Mouse (Mus musculus) layer of hippocampus, adult 8-10 months (tissue): ENCODE data around the gene Itgb1bp1. TPM values are rescaled to one million over a fixed set of nuclear protein-coding genes. Genes with fewer than 3 reads are reported as not detected.
A peak's percentile ranks its signal among the peaks of the same experiment; 100 is the strongest.

Source experiments
- DNase-seq, 2 experiments: peaks; one replicate each; pipeline ENCODE4 v3.0.0; 2022; ENCODE audit warnings: low spot score in 2 of 2
- total RNA-seq, 4 experiments: library from RNA; stranded (reverse); gene quantifications; 2 replicates each; pipeline ENCODE4 v1.2.4; 2022

The Itgb1bp1 gene
- total RNA-seq, 4 experiments from 2014 or later, result 39.6 to 47.6 (median 42.3) TPM

DNA sequence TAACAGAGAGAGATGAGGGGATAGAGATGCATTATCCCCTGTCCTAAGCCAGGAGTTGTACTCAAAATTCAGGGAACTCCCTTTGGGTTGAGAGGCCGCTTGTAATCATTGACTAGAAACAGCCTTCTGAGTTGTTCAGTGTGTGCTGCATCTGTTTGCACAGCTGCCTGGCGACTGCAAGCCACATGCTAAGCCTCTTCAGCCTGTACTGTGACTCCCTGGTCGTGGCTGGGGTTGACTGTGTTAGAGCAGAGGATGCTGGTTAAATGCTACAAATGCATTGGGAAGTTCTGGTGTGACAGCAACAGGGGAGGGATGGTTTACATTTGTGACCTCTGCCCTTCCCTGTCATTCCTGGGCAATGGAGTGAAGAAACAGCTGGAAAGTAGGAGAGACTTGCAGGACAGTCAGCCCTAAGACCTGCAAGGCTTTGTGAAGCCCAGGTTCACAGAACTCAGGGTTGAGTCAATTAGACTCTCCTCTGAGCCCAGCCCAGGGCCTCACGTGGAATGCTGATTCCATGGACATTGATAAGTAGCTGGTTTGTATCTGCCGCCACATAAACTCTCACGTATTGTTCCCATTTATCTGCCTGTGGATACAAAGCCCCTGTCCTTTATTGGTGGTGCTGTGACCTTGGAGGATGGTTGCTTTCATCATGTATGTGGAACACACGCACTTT, 38.2 kb downstream of the Itgb1bp1 start:
- no peak for DNase-seq

DNA sequence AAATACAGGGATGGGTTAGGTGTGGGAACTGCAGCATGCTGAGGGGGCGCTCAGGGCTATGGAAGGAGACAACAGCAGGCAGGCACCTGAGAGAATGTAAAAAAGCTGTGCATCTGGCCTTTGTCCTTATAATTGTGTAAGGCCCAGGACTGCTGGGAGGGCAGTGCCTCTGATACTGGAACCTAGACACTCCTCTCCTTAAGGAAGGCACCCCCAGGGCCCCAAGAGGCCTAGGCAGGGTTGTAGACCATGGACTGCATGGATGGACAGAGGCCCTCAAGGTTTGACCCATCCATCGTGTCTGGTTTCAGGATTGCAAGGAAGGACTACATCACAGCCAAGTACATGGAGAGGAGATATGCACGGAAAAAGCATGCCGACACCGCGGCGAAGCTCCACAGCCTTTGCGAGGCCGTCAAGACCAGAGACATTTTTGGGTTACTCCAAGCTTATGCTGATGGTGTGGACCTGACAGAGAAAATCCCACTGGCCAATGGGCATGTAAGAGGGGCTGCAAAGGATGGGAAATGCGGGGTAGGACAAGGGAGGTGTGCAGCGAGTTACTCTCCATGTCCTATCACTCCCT, 41.6 kb downstream of the Itgb1bp1 start:
- no peak for DNase-seq

DNA sequence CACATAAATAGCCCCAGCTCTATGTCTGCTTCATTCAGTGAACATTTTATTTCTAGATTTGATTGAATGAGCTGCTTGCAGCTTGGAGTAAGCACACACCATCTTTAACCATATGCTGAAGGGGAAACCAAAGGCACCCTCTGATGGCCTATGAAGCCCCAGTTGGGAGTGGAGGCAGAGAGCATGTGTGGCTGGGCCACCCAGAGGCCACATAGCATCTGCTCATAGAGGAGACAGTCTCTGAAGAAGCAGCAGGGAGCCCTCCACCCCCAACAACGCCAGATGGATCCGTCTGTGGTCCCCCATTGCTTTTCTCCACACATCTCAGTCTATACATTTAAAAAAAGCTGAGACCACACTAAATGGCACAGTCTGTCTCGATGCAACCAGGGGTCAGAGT, 44.1 kb downstream of the Itgb1bp1 start:
- DNase-seq, result no peak

DNA sequence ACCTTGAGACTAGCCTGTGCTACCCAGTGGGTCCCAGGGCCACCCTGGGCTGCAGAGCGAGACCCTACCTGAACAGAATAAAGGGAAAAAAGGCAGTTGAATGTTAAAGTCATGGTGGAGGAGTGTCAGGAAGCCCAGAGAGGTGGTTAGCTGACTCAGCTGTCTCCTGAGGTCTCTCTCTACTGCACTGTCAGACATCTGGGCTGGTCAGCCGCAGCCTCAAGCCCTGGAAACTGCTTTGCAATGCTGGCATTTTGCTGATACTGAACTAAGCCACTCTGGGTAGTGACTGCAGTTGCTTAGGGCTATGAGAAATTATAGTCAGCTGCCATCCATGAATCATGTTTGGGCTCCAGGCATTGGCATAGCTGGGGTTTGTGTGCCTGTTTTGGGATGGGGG, 51.5 kb downstream of the Itgb1bp1 start:
- DNase-seq, result no peak

DNA sequence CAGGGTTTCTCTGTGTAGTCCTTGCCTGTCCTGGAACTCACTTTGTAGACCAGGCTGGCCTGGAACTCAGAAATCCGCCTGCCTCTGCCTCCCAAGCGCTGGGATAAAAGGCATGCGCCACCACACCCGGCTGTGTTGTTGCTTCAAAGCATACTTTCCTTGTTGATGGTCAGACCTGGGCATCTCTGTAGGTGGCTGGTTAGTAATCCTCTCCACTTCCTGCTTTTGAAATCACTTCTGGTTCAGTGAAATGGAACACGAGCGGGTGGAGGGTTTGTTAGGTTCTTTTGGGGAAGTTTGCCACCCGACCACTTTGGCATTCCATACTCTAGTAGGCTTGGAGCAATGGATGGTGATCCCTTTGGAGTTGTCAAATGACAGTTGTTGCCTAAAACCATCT, 52.4 kb downstream of the Itgb1bp1 start:
- no peak for DNase-seq

DNA sequence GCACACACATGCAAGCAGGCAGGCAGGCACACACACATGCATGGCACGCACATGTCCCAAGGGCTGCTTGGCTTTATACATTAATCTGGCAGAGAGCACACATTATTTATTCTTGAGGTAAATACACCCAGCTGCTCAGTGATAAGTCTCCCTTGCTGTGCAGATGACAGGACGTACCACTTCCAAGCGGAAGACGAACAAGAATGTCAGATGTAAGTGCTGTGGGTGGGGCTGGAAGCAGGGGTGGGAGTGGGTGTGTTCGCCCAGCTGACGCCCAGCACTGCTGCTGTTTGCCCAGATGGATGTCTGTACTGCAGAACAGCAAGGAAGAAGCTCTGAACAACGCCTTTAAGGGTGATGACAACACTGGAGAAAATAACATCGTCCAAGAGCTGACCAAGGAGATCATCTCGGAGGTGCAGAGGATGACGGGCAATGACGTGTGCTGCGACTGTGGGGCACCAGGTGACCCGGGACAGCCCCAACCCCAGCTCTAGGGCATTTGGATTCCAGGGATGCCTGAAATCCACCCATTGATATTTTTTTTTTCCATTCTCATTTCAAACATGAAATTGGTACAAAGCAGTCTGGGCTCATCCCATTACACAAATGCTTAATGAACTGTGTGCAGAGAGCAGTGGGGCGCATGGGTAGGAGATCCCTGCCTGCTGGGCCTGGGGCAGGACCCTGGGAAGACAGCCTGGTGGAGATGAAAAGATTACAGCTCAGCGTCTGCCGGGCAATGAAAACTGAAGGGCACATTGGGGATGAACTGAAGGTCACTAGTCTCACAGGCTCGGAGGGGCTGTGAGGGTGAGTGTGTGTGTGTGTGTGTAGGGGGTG, 56.8 kb downstream of the Itgb1bp1 start:
- peak; percentile 46 to 52 for DNase-seq

DNA sequence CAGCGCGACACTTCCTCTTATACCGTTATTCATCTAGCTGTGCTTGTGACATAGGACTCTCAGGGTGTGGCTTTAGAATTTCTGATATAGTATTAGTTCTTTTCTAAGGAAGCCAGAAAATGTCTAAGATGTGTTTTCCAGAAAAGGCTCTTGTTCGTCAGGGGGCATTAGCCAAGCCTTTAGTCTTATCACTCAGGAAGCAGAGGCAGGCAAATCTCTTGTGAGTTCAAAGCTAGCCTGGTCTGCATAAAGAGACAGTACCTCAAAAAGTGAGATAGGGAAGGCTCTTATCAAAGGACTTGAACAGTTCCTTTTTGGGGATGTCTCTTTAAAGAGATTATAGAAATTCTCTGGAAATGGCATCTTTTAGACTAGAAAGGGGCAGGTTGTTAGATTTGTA, 57.4 kb downstream of the Itgb1bp1 start:
- no peak for DNase-seq

DNA sequence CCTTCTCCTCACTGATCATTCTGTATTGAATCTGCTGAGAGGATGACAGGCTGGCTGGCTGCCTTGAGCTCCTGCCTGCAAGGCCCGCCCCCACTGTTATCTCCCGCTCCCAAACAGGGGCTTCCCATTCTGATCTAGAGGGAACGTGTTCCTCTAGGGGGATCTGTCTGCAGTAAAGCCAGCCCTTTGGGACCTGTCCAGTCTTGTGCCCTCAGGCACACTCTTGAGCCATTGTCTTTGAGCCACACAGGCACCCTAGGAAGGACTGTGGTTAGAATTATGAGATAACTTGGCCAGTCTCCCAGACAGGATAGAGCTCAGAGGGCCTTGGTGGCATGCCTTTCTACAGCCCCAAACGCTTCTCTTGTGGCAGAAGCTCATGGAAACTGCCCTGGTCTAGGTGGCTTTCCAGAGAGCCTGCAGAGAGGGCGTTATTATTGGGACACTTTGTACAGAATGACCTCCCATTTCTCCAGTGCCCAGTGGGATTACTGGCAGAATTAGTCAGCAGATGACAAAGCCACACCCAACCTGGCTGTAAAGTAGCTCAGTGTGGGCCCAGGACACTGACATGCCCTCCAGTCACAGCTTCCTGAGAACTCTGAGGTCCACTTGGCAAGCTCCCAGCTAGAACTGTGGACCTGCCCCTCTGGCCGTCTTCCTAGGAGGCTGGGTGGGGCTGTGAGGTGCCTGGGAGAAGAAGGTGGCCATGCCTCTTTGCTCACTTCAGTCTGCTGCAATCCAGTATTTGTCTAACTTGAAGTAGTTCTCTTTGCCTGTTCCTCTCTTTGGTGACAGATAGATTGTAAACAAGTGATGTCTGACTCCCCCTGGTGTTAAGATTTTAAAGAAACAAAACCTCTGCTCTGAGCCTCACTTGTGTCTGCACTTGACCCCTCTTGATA, 58.8 kb downstream of the Itgb1bp1 start:
- no peak for DNase-seq

DNA sequence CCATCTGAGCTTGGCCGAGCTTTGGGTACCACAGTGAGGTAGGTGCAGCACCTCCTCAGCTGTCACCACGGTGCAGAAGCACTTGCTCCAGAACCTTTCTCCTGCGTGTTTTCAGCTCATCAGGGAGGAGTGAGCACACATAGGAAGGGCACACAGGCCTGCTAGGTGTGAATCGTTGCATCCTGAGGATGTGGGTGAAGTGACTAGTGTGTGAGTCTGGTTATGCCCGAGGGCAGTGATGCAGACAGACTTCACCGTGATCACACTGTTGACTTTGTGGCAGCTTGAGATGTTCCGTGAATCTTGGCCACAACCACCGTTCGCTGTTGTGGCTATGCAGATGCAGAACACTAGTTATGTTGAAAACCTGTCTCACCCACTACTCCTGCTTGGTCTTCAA, 59.8 kb downstream of the Itgb1bp1 start:
- DNase-seq, result no peak

DNA sequence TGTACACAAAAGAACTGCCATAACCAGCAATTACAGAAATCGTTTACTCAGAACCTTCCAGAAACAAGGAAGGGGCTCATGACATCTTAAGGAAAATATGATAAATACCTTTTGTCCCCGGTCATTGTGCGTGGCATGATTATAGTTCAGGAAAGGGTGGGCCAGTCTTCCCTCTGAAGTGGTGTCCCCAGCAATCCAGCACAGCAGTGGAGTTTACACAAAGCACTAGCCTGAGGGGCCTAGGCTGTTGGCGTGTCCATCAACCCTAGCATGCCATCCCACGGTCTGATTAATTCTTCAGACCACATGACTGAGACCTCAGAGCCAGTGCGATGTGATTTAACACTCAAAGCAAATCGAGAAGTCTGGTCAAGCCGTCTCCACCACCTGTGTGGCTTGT, 60.7 kb downstream of the Itgb1bp1 start:
- DNase-seq, result no peak

DNA sequence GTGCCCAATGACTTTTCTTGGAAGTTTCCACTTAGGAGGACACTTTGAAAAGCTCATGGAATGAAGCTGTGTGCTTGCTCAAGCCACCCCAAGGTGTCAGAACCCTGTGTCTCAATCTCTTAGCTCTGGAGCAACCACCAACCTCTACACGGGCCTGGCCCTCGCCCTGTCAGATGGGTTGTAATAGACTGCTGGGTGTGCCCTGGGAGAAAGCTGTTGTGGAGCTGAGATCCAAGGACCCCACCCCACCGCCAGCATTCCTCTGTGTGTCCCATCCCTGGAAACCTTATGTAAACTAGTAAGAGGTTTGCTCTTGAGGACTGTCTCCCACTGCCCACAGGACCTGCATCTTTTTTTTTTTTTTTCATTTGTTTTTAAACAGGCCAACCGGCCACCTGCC, 62.2 kb downstream of the Itgb1bp1 start:
- DNase-seq, result no peak

DNA sequence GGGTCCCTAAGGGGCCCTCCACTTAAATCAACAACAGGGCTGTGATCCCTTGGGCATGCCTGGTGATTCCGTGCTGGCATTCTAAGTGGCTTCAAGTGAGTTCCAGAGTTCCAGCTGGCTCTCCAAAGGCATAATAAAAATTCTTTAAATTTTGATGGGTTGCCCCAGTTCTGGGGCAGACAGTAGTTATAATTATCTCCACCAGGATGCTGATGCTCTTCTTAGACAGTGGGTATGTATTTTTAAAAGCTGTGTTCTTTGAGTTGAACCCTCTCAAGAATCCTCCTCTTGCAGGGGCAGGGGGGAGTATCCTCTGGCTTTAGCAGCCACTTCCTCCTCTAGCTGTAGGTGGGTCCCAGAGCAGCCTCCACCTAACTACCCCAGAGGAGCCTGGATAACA, 65.5 kb downstream of the Itgb1bp1 start:
- DNase-seq, result no peak

DNA sequence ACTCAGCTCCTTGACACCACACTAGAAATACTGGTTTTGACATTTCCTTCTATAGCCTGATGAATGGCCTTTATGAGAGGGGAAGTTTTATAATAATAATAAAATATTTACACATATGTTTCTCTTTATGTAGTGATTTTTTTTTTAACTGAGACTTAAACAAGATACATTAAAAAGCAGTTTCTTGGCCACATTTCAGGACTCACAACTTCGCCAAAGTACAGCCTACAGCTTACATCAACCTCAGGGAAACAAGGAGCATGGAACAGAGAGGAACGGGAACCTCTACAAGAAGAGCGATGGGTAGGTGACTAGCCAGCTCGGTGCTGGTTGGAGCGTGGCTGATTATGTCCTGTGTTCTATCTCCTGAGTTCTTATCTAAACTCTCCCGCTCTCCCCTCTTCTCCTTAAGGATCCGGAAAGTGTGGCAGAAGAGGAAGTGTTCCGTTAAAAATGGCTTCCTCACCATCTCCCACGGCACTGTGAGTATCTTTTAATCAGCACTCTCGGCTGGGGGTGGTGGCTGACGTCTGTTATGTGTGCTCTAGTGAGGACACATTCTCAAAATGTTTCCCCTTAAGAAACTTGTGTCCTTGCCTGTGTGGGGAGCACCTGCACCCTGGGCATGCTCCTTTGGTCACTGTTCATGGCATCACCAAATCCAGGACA, 68.2 kb downstream of the Itgb1bp1 start:
- no peak for DNase-seq

DNA sequence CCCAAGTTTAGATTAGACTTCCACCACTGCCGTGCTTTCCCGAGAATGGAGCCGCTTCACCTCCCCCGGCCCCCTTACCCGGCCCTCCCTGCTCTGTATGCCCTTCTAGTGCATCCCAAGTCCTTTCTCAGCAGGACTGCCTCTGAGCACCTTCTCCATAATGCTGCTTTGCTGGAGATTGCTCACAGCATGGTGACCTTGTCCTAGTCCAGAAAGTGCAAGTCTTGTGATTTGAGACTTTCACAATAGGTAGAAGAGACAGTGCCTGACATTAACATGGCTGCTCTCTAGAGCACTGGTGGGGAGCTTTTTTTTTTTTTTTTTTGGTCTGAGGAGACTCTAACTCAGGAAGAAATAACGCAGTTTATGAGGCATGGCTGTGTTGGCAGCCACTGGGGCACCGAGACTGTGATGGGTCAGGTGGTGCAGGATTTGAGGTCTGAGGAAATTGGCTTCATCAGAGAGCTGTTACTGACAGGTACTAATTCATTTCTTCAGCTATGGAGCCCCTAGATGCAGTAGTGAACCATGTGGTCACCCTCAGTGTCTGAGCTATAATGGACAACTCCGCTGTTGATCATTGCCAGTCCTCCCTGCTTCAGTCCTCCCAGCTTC, 71.4 kb downstream of the Itgb1bp1 start:
- DNase-seq, result no peak

DNA sequence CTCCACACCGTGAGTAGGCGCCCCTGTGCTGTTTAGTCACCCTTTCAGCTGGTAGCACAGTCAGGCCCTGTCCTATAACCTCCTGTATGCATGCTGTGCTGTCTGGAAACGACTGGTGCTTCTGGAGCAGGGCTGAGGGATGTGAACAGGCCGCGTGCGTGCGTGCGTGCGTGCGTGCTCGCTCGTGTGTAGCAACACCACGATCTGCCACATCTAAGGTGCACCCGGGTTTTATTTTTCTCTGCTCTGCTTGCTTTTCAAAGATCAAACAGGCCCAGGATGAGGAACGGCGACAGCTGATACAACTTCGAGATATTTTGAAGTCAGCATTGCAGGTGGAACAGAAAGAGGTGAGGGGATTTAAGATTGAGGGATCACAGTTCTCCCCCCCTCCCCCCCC, 73.2 kb downstream of the Itgb1bp1 start:
- DNase-seq, result no peak

DNA sequence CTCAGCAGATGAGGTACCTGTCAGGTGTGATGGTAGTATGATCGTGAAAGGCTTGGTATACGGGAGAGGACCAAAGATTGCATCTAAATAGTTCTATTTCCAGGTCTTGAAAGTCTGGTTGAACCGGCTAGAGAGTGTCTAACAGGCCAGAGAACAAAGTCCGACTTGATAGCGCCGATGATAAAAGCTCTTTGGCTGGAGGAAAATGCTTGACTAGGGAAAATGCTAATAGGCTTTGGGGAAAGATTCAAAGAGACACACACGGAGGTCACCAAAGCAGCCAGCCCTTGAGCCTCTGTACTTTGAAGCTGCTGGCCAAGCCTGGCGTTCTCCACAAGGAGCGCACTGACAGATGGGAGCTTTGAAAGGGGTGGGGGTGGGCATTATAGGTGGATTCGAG, 76.8 kb downstream of the Itgb1bp1 start:
- DNase-seq, result no peak

DNA sequence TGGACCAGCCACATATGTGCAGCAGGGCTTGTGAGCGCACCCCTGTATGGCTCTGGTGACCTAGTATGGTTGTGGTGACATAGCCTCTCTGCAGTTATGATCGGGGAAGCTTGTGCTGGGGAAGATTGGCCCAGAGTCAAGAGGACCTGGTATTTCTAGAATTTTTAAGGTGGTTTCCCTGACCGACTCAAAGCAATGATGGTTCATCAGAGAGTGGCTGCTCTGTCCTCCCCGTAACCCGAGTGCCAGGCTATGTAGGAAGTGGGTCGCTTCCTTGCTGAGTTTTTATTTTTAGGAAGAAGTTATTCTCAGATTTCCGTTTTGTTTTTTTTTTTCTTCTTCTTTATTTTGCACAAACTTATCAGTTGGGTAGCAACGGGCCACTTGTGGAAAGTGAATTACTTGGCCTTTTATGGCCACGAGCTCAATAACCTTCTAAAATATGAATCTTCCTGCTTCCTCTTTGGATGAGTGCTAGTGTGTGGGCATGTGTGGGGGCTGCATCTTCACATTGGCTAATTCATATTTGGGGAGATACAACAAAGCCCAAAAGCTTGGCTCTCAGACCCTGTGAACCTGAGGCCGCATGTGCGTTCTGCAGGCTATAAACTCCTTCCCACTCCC, 77.8 kb downstream of the Itgb1bp1 start:
- no peak for DNase-seq

DNA sequence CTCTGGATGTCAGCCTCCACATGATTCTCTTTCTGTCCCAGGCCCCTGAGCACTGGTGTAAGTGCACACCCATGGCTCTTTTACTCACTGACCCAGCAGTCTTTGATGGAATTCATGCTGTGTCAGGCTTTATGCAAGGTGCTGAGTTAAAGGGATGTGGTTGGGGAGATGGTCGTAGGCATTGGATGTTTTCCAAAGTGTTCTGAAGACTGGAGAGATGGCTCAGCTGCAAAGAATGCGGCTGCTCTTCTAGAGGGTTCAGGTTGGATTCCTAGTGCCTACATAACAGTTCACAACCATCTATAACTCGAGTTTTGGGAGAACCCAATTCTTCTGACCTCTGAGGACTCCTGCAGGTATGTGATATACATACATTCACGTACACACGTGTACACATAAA, 78.7 kb downstream of the Itgb1bp1 start:
- no peak for DNase-seq

DNA sequence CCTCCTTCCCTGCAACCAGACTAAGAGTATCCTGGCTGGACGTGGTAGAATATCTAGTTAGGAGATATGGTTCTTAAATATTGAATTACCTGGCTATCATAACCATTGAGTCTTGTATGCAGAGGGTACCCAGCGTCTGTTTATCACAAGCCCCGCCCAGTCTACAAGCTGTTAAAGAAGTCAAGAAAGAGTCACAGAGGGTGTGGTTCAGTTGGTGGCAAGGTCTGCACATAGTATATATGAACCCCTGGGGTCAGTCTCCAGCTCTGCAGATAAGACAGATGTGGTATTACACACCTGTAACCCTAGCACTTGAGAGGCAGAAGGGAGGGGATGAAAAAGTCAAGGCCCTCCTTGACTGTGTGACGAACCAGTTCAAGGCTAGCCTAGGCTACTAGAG, 80.3 kb downstream of the Itgb1bp1 start:
- DNase-seq, result no peak

DNA sequence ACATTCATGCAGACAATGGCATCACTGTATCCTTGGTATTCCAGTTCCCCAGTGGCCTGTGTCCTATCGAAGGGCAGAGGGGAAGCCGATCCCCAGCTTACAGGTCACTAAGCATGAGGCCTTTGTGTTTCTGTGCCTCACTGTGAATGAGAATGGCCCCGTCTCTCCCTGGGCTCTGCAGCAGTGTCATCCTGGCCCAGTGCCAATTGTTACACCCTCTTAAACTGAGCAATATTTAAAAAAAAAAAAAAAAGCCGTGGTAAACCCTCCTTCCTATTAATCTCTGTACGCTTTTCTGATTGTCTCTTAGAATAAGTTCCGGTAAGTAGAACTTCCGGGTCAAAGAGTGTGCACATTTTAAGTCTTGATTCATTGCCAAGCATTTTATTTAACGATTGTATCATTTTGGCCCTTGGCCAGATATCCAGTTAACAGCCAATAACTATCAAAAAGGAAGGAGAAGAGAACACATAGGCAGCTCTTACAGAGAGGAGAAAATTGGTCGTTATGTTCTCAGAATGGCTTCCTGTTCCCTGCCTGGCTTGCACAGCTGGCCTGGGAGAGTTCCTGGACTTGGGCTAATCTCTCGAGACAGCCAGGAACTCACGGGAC, 81.3 kb downstream of the Itgb1bp1 start:
- DNase-seq, result no peak
